Mouse (Mus musculus): ENCODE results near the gene Osbpl10.

Osbpl10 gene

DNA sequence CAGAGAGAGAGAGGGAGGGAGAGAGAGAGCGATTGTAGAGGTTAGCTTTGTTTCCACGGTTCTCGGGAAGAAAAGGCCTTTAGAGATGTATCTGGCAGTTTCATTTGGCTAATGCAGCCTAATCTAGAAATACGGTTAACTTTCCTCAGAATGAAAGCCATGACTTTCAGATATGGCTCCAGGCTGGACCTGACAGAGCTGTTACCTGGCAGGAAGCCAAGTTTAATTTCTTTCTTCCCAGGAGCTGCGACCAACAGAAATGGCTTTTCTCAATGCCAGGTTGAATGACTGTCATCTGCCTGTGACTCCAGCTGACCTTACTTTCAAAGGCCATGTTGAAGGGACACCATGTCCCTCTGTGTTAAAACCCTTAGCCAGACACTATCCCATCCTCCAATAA is 80.4 kb downstream of the Osbpl10 start:
- 0 out of 2 replicates have a peak, but pooled peaks have one; percentile 15 for ATAC-seq (ENCODE audit: insufficient number of reproducible peaks, low FRiP score, low TSS enrichment)

- ATAC-seq (ENCODE audit: insufficient number of reproducible peaks, low FRiP score, low TSS enrichment) = no peak
These were observed 86.5 kb downstream of the Osbpl10 start for GRCm38 (mm10) chr9:115064834-115065233.

DNA sequence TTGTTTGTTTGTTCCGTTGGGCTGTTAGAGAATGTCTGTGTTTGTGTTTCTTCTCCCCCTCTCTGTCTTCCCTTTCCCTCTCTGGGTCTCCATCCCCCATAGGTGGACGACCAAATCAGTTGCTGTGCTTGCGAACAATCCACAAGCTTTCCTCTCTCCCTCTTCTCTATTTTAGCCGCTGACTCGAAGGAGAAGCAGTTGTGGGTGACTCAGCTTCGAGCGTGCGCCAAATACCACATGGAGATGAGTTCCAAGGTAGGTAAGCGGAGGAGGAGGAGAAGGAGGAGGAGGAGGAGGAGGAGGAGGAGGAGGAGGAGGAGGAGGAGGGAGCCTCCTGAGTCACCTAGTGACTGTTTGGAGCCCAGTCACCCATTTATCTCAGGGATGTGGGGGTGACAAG is 88.7 kb downstream of the Osbpl10 start:
- no peak for ATAC-seq (ENCODE audit: insufficient number of reproducible peaks, low FRiP score, low TSS enrichment)

DNA sequence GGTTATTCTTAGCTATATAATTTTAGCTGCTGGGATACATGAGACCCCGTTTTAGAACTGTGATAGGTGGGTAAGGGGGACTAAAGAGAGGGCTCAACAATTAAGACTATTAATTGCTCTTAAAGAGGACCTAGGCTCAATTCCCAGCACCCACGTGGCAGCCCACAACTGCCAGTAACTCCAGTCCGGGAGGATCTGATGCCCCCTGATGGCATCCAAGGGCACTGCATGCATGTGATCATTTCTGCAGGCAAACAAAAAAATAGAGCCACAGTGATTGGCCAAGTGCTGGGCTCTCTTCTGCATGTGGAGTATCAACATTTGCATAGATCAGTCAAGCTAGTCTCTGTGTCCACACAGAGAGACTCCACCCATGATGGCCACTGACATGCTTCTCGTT is 96.8 kb downstream of the Osbpl10 start:
- ATAC-seq (ENCODE audit: insufficient number of reproducible peaks, low FRiP score, low TSS enrichment) = no peak

- ATAC-seq (ENCODE audit: insufficient number of reproducible peaks, low FRiP score, low TSS enrichment) = peak; percentile 95
These were observed 110.1 kb downstream of the Osbpl10 start for GRCm38 (mm10) chr9:115088295-115088993.

DNA sequence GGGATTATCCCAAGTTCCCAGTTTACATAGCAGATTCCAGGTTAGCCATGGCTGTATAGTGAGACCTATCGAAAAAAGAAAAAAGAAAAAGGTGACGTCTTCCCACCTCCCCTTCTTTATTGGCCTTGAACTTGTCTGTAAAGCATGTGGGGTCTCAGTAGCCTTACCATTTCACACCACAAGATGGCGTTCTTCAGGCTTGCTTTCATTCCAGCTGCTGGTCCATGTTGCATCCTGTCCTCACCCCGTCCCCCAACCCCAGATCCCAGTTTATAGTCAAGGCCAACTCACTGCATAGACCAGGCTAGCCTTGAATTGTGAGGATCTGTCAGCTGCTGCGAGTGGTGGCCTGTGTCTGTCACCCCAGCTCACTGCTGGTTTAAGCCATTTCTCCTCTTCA is 111.3 kb downstream of the Osbpl10 start:
- ATAC-seq (ENCODE audit: insufficient number of reproducible peaks, low FRiP score, low TSS enrichment) = no peak

DNA sequence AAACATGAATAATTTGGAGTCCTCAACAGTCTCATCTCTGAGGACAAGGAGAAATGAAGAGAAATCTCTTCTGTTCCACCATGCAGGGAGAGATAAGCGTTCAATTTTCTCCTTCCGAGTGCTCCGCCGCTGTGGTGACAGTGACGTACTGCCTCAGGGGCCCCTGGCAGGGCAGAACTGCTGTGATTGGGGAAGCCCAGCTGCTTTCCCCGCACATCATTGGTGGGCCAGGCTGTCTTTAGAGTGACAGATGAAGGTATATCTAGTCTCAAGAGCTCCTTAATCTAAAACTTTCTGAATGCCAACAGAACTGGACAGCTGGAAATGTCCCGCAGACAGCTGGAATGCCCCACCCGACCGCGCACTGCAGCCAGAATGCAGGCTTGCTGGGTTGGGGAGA is 118.1 kb downstream of the Osbpl10 start:
- no peak for ATAC-seq (ENCODE audit: insufficient number of reproducible peaks, low FRiP score, low TSS enrichment)

DNA sequence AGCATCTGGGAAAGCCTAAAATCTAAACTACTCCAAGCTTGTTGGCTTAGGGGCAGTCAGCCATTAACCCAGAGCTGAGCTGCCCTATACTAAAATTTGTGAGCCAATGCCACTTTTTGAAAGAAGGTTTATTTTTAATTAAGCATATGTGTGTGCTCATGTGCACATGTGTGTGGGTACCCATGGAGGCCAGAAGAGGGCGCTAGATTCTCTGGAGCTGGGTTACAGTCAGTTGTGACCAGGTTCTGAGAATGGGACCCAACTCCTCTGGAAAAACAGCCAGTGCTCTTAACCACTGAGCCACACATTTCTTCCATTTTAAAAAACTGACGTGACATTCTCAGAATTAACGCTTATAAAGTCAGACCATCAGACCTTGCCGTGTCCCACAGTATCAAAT is 119.0 kb downstream of the Osbpl10 start:
- ATAC-seq (ENCODE audit: insufficient number of reproducible peaks, low FRiP score, low TSS enrichment) = no peak

- ATAC-seq (ENCODE audit: insufficient number of reproducible peaks, low FRiP score, low TSS enrichment) = no peak
These were observed 122.0 kb downstream of the Osbpl10 start for GRCm38 (mm10) chr9:115100181-115100915.

DNA sequence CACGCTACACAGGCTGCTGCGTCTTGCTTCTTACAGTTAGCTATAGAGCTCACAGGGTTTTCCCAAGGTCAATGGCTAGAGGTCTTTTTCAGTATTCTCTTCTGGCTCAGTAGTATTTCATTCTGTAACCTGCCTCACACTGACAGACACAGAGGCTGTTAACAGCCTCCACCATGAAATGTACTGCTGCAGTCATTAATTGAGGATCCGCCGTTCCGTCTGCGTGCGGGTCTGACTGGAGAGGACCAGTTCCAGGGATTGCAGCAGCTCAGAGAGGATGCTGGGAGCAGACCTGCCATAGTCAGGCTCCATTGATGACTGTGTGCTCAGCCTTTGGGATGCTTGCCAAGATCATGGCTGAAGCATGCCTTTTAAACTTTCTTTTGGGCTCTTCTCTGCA is 129.1 kb downstream of the Osbpl10 start:
- no peak for ATAC-seq (ENCODE audit: insufficient number of reproducible peaks, low FRiP score, low TSS enrichment)

DNA sequence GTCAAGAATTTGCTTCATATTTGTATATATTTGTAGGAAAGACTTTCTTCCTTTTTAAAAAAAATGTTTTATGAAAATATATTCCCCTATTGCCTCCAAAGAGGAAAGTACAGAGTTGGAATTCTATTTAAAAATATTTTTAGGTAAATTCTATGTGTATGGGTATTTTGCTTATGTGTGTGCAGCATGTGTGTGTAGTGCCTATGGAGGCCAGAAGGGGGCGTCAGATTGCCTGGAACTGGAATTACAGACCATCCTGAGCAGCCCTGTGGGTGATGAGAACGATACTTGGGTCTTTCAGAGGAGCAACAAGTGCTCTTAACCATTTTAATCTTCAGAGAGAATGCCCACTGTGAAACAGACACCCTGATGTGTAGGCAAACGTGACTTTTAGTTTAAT is 132.3 kb downstream of the Osbpl10 start:
- no peak for ATAC-seq (ENCODE audit: insufficient number of reproducible peaks, low FRiP score, low TSS enrichment)

DNA sequence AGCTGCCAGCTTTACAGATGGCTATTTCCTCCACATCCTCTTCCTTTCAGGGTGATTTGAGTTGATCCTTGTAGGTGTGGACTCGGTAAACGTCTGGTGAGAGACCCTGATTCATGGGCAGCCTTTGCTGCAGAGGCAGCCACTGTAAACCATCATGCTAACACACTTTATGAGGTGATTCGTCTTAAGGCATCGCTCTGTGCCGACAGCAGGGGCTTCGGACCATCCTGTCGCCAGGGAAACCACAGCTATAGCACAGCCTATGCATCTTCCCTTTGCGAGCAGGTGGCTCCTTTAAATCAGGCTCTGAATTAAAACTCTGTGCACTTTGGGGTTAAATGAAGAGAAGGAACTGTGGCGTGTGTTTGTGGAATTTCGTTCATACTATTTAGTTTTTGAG is 138.9 kb downstream of the Osbpl10 start:
- no peak for ATAC-seq (ENCODE audit: insufficient number of reproducible peaks, low FRiP score, low TSS enrichment)

- ATAC-seq (ENCODE audit: insufficient number of reproducible peaks, low FRiP score, low TSS enrichment) = no peak
These were observed 141.9 kb downstream of the Osbpl10 start for GRCm38 (mm10) chr9:115120276-115120675.

GRCm38 (mm10) chr9:115120678-115121224 is 142.4 kb downstream of the Osbpl10 start:
- ATAC-seq (ENCODE audit: insufficient number of reproducible peaks, low FRiP score, low TSS enrichment) = peak; percentile 32

GRCm38 (mm10) chr9:115127342-115127741 is 149.0 kb downstream of the Osbpl10 start:
- no peak for ATAC-seq (ENCODE audit: insufficient number of reproducible peaks, low FRiP score, low TSS enrichment)

- no peak for ATAC-seq (ENCODE audit: insufficient number of reproducible peaks, low FRiP score, low TSS enrichment)
These were observed 155.6 kb downstream of the Osbpl10 start for GRCm38 (mm10) chr9:115133926-115134325.

- ATAC-seq (ENCODE audit: insufficient number of reproducible peaks, low FRiP score, low TSS enrichment) = no peak
These were observed 156.4 kb downstream of the Osbpl10 start for GRCm38 (mm10) chr9:115134736-115135135.

DNA sequence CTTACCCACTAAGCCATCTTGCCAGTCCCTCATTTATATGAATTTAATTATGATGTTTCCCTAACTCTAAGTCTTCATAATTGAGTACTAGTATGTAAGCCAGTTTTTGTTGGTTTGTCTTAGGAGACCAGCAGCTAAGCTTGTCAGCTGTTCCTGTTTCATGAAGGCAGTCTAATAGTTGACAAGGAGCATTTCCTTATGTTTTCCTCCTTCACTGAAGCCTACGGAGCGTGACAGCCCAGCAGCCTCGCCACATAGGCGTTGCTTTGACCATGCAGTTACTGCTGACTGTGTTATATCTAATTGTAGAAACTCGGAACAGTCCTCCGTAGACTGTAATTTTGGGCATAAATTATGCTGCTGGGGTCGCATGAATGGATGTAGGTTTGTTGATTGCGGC is 157.0 kb downstream of the Osbpl10 start:
- no peak for ATAC-seq (ENCODE audit: insufficient number of reproducible peaks, low FRiP score, low TSS enrichment)

- ATAC-seq (ENCODE audit: insufficient number of reproducible peaks, low FRiP score, low TSS enrichment) = no peak
These were observed 159.5 kb downstream of the Osbpl10 start for GRCm38 (mm10) chr9:115137858-115138257.

DNA sequence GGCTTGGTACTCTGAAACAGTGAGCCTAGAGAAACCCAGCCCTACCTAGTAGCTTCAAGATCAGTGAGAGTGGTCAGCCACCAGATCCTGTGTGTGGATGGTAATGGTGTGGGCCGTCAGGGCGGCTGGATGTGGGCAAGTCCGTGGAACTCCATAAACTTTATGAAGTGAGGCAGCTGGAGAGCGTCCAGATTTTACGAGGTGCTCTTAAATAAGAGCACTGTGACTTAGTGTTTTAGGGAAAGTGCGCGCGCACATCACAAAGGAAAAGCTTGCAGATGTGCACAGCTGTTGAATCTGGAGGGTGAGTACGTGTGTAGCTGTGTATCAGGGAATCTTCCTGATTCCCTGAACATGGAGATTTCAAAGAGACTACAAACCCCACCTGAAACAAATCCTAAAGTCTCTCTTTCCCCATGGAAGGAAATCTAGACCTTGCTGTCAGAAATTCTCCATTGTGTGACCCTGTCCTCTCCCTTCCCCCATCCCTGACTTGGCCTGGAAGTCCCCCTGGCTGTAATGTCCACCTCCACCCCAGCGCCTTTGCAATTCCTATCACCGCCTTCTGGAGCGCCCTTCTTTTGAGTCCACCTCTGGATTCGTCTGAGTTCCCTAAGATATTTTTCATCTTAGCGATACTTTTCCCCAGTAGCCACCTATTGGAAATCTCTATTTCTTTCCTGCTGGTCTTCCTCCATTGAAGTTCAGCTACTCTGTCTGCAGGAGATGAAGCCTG is 161.4 kb downstream of the Osbpl10 start:
- no peak for ATAC-seq (ENCODE audit: insufficient number of reproducible peaks, low FRiP score, low TSS enrichment)

DNA sequence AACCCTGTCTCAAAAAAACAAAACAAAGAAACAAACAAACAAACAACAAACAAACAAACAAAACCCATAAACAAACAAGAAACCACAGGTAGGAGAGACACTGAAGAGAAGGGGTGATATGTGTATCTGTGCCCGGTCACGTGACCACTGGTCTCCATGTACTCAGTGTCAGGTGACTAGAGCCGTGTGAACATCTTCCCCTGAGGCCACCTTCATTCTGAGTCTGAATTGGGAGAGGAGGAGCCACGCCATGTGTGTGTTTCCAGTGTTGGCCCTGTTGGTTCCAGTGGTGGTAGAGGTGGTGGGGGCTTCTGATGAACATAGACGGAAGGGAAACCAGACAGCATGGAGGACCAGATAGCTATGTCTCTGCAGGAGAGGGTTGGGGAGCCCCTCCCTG is 168.8 kb downstream of the Osbpl10 start:
- ATAC-seq (ENCODE audit: insufficient number of reproducible peaks, low FRiP score, low TSS enrichment) = no peak

Data from cerebellum, adult (tissue).